Mouse (Mus musculus) Patski (cell line): Measurements from ENCODE around the gene Dctpp1. TPM values are rescaled to one million over a fixed set of nuclear protein-coding genes. Genes with fewer than 3 reads are reported as not detected.
"Not testable (repeated sequence)": the region's sequence is repeated elsewhere in the genome, so short reads cannot be mapped to it uniquely, and the experiment has no call there.

Source experiments
- ATAC-seq: fragments of 100-300 bp; one replicate; pipeline ENCODE4 v1.8.0; 2021
- CTCF ChIA-PET: fragments of 350-600 bp; sonication (Branson Sonifier 250); formaldehyde crosslinking; loops from one replicate; lab custom pipeline; 2022; ENCODE audit warnings: inconsistent platforms; lab: Charles Lee
- POLR2A ChIA-PET: fragments of 350-600 bp; sonication (Branson Sonifier 250); formaldehyde crosslinking; loops from one replicate; lab custom pipeline; 2022; ENCODE audit warnings: antibody characterized with exemption, inconsistent platforms; lab: Charles Lee
- DNase-seq: peaks from one replicate; pipeline ENCODE4 v3.0.0-alpha.2; 2011; ENCODE audit warnings: low read depth, low spot score
- H3K27me3 ChIP-seq: fragments of 371-371 bp; one replicate; pipeline ENCODE4 v1.5.1; 2021
- CTCF ChIP-seq: fragments of 100-300 bp; IDR thresholded peaks from one replicate; pipeline ENCODE4 v1.5.1; 2021
- in situ Hi-C: fragments of 300-500 bp; cut with MboI; formaldehyde crosslinking; loops from 3 replicates; pipeline ENCODE4 v1.11.1; 2018; ENCODE audit warnings: low pct_unique_long_range_greater_than_20kb, mixed read lengths
- polyA plus RNA-seq: library from polyadenylated mRNA; unstranded; gene quantifications from one replicate; pipeline ENCODE4 v1.2.3, GENCODE M21; 2021

Dctpp1 gene
- polyA plus RNA-seq, 1 experiment from 2014 or later, result 30.0 TPM

- TF ChIP-seq CTCF, result no peak
- H3K27me3 ChIP-seq, result no peaks in the 10 kb centered on the region
- in situ Hi-C loops, result no loop called here
- ATAC-seq, result no peak
- DNase-seq, result no peak
- CTCF ChIA-PET, result no interaction called here
- POLR2A ChIA-PET, result interaction anchor here (0.7 to 1.0 kb wide), 2 partner anchors 8 to 380 kb away, joined by 3 read pairs; no protein-coding TSS in a partner anchor
Observed at GRCm38 (mm10) chr7:127253341-127253740, 7.2 kb downstream of the Dctpp1 start.

- no peak for TF ChIP-seq CTCF
- in situ Hi-C loops, result no loop called here
- ChIA-PET POLR2A (no interaction called here), CTCF (interaction anchor here (1.2 kb wide), 1 partner anchor 14 kb away, joined by 4 read pairs; no protein-coding TSS in a partner anchor)
- DNase-seq (no peak), ATAC-seq (no peak)
- H3K27me3 ChIP-seq, result no peaks in the 10 kb centered on the region
Observed at GRCm38 (mm10) chr7:127252414-127252813, 8.1 kb downstream of the Dctpp1 start.

- ATAC-seq, POLR2A ChIA-PET, in situ Hi-C loops, H3K27me3 ChIP-seq, DNase-seq: not testable (repeated sequence)
- CTCF ChIA-PET, result interaction anchor here (0.9 kb wide), 1 partner anchor 15 kb away, joined by 3 read pairs; no protein-coding TSS in a partner anchor
Observed at GRCm38 (mm10) chr7:127250511-127250910, 10.0 kb downstream of the Dctpp1 start.

GRCm38 (mm10) chr7:127244658-127245510, 15.6 kb downstream of the Dctpp1 start:
- H3K27me3 ChIP-seq, result no peaks in the 10 kb centered on the region
- POLR2A ChIA-PET, result interaction anchor here (0.7 to 1.0 kb wide), 2 partner anchors 9 kb away, joined by 3 to 5 read pairs; no protein-coding TSS in a partner anchor
- in situ Hi-C loops, result no loop called here
- CTCF ChIA-PET, result no interaction called here
- no peak for TF ChIP-seq CTCF
- DNase-seq, result no peak
- peak; percentile 42 for ATAC-seq

GRCm38 (mm10) chr7:127243870-127244657, 16.4 kb downstream of the Dctpp1 start, which contains the start of gene Zfp771:
Gene Zfp771, plus strand, starts transcription at chr7:127244274.
- DNase-seq (peak; percentile 68), ATAC-seq (peak; percentile 89)
- H3K27me3 ChIP-seq, result no peaks in the 10 kb centered on the region
- TF ChIP-seq CTCF, result no peak
- ChIA-PET POLR2A (interaction anchor here (1.0 kb wide), 1 partner anchor 9 kb away, joined by 5 read pairs; no protein-coding TSS in a partner anchor), CTCF (no interaction called here)
- in situ Hi-C loops, result no loop called here

GRCm38 (mm10) chr7:127243361-127243867, 17.1 kb downstream of the Dctpp1 start:
- no peak for TF ChIP-seq CTCF
- POLR2A ChIA-PET, result no interaction called here
- H3K27me3 ChIP-seq, result no peaks in the 10 kb centered on the region
- ATAC-seq (no peak), DNase-seq (no peak)
- CTCF ChIA-PET, result no interaction called here
- in situ Hi-C loops, result no loop called here

GRCm38 (mm10) chr7:127234777-127235176, 25.7 kb downstream of the Dctpp1 start:
- CTCF ChIA-PET, result no interaction called here
- in situ Hi-C loops, result no loop called here
- no peak for DNase-seq

GRCm38 (mm10) chr7:127233765-127234164, 26.7 kb downstream of the Dctpp1 start:
- H3K27me3 ChIP-seq, result no peaks in the 10 kb centered on the region
- ChIA-PET POLR2A (no interaction called here), CTCF (no interaction called here)
- in situ Hi-C loops, result no loop called here
- no peak for ATAC-seq
- no peak for TF ChIP-seq CTCF
- no peak for DNase-seq

More at GRCm38 (mm10) chr7:127234777-127235176, 25.7 kb downstream of the Dctpp1 start:
- POLR2A ChIA-PET, result interaction anchor here (0.6 to 1.6 kb wide), 2 partner anchors 9 to 30 kb away, joined by 4 to 5 read pairs; partner anchors contain the start of gene Zfp771
- no peaks in the 10 kb centered on the region for H3K27me3 ChIP-seq
- no peak for TF ChIP-seq CTCF
- no peak for ATAC-seq

GRCm38 (mm10) chr7:127233368-127233749, 27.1 kb downstream of the Dctpp1 start:
- ATAC-seq, result peak; percentile 37
- no peak for DNase-seq
- no peak for TF ChIP-seq CTCF
- H3K27me3 ChIP-seq, result no peaks in the 10 kb centered on the region
- in situ Hi-C loops, result no loop called here
- ChIA-PET POLR2A (no interaction called here), CTCF (no interaction called here)

GRCm38 (mm10) chr7:127232622-127233367, 27.7 kb downstream of the Dctpp1 start, which contains the start of the genes Zfp553 and Sept1:
Gene Zfp553, plus strand, starts transcription at chr7:127233061.
Gene Sept1, minus strand, starts transcription at chr7:127233130.
- CTCF ChIA-PET, result no interaction called here
- DNase-seq, result no peak
- POLR2A ChIA-PET, result no interaction called here
- no peak for TF ChIP-seq CTCF
- ATAC-seq, result peak; percentile 78
- in situ Hi-C loops, result no loop called here
- no peaks in the 10 kb centered on the region for H3K27me3 ChIP-seq
